Mouse (Mus musculus) spleen, adult 2 months (tissue): ENCODE measurements at regions not wholly inside any gene's neighbourhood (a gene's known extent, or its start where the extent isn't known, plus 50 kb on each side); places are given as distances from the start of the nearest gene placed in this dataset.

Experiments used
- CTCF ChIP-seq: fragments of 200-500 bp; IDR thresholded peaks from 2 replicates; pipeline ENCODE4 v1.5.1; 2011; ENCODE audit warnings: mild to moderate bottlenecking, inconsistent platforms; ENCODE audit not compliant: insufficient read depth, insufficient read length, insufficient replicate concordance; ENCODE audit errors: extremely low read depth
- POLR2A ChIP-seq: fragments of 200-500 bp; IDR thresholded peaks from 2 replicates; pipeline ENCODE4 v1.6.1; 2011; ENCODE audit warnings: low read depth, low read length, inconsistent platforms

- no peak for TF ChIP-seq CTCF
- no peak for TF ChIP-seq POLR2A
Observed at GRCm38 (mm10) chr15:68337264-68337663, 1836.6 kb upstream of the Lrrc6 start.
